Mouse (Mus musculus) large intestine, adult 2 months (tissue): ENCODE measurements around the gene Osm. TPM values are rescaled to one million over a fixed set of nuclear protein-coding genes. Genes with fewer than 3 reads are reported as not detected.
A peak's percentile ranks its signal among the peaks of the same experiment; 100 is the strongest.

Source experiments
- DNase-seq: peaks from one replicate; pipeline ENCODE4 v3.0.0-alpha.2; 2012; ENCODE audit warnings: low read depth, low spot score
- WGBS: fragments of 180-500 bp; shearing (Covaris S2); methylation state at CpG from one replicate; pipeline ENCODE4 v1.1.7; 2018; 5-methylcytosine and 5-hydroxymethylcytosine counted together
- polyA plus RNA-seq: library from polyadenylated mRNA; depleted of rRNA; stranded (reverse); fragments of >200 nt; gene quantifications from 2 replicates; pipeline ENCODE4 v1.2.3, GENCODE M21; 2012

Osm gene
- polyA plus RNA-seq, 1 experiment, result 0.60 TPM

DNA sequence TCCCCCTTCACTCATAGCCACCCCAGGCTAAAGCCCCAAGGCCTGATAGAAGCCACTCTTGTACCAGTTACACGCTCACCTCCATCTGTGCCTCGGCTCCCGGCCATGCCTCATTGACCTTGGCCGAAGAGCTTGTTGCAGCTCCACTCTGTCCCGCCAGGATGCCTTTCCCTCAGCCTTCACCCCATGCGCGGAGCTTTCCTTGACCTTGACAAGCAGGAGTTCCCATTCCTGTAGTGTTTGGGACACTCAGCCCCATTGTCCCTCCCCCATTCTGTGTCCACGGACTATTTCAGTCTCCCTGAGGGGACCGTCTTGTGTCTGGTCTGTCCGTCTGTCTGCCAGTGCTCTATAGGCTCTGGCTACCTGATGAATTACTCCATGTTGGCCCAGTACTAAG lies 23.1 kb upstream of the Osm start:
- no peak for DNase-seq
- WGBS, result 89% methylated on average over 10 of the region's 10 CpGs

DNA sequence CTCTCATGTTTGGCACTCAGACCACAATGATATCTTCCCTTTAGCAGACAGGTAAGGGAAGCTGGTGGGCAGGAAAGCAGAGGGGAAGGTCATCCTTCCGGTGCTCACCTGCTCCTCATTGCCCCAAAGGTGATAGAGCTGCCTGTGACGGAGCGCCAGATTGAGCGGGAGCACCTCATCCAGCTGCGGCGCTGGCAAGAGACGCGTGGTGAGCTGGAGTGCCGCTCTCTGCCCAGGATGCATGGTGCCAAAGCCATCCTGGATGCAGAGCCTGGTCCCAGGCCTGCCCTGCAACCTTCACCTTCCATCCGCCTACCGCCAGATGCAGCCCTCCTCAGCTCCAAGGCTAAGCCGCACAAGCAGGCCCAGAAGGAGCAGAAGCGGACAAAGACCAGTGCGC lies 21.6 kb upstream of the Osm start:
- DNase-seq, result no peak
- WGBS, result 95% methylated on average over 14 of the region's 14 CpGs

DNA sequence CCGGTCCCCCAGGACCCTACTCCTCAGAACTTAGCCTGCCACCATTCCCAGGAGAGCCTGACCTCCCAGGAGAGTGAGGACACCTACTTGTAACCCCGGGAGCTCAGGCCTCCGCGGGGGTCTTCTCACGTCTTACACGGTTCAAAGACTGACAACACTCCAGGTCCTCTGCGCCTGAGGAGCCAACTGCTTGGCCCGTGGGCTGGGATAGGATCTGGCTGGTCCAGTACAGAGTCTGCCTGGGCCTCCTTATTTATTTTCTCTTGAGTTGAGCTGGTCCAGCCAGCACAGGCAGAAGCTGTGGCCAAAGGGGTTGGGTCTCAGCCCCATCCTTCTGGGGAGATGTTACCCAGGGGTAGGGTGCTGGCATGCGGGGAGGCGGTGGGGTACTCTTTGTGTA lies 21.2 kb upstream of the Osm start:
- DNase-seq, result no peak
- WGBS, result 86% methylated on average over 10 of the region's 10 CpGs

DNA sequence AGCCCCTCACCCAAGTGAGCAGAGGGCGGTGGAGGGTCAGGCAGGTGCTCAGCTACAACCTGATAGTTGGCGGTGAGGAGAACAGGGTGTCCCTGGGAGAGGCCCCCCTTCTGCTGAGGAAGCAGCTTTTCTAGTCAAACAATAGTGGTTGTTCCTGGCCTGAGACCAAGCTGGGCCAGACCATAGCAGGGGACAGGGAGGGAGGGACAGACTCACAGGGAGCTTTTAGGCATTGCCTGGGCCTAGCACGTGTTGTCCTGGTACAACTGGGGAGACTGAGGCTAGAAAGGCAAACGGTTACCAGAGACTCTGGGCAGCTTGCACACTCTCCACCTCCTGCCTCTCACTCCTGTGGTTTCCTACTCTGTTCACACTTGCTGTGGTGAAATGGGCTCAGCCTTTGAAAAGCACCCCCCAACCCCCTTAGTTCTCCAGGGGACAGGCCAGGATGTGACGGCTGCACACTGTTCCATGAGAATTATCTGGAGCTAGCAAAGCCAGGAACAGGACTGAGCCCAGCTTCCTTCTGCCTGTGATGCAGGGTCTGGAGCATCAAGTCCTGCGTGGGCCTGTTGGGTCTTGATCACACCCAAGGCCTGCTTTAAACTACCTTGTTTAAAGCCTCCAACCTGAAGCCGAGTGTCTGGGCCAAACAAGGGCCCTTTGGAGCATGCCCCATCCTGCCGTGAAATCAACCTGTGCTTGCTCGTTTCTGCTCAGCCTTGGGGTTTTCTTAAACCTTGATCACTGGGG lies 19.8 kb upstream of the Osm start:
- WGBS, result 83% methylated on average over 9 of the region's 9 CpGs
- DNase-seq, result no peak

DNA sequence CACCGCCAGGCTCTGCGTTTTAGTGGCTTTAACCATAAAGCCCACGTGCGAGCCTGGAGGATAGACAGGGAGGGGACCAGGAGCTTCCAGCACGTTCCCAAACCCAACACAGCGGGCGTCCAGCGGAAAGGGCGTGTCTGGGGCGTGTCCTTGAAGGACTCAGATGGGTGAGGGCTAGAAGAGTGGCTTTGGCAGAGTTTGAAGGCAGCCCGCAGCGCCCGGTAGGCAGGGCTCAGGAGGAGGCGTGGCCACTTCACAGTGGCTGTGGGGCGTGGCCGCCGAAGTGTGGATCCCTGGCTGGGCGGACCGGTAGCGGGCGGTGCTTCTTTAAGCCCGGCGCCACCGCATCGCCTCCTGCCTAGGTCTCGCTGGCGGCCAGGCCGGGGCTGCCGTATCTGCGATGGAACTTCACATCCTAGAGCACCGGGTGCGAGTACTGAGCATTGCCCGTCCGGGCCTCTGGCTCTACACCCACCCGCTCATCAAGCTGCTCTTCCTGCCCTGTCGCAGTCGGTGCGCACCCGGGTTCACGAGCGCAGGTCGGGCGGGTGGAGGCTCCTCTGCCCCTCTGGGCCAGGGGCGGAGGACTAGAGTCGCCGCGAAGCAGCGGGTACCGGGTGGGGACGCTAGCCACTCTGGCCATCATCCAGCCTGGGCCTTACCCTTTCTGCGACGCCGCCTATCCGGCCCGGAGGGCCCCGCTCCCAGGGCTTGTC lies 18.1 kb upstream of the Osm start, which contains the start of gene Castor1:
Gene Castor1 (plus strand): TSS at position 312 of the 716 bp plus-strand sequence.
- peak; percentile 74 for DNase-seq

DNA sequence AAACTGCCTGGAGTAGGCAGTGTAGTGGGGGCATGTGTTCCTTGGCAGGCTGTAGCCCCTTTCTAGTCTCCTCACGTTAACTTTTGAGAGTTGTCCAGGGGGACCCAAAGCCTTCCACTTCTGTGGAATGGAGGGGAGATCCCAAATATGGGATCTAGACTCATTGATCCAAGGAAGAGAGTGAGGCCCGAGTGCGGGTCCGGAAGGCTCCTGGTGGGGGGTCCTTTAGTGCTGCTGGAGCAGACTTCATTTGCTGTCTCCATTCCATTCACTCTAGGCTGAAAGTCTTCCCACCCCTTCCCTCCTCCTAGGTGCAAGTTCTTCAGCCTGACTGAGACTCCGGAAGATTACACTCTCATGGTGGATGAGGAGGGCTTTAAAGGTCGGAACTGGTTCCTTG lies 17.6 kb upstream of the Osm start:
- no peak for DNase-seq
- 37% methylated on average over 6 of the region's 6 CpGs for WGBS

More for the DNA sequence above, 18.1 kb upstream of the Osm start, which contains the start of gene Castor1:
- WGBS, result under 1% methylated on average over 56 of the region's 56 CpGs

DNA sequence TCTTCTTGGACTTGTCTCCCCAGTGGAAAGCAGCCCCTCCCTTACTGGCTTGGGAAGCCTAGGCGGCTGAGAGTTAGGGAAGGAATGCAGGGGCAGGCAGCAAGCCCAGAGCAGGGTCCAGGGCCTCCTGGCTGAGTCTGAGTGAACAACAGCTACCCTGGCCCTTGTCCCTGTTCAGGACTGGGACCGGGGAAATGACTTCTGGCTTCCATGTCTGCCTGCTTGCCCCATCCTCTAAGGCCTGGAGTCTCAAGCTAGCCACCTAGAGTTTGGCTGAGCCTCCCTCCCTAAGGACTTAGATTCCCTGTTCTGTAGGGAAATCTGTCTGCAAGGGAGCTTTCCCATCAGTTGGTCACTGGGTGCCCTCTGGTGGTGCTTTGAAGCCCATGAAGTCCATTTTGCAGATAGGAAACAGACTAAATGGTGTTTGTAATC lies 16.9 kb upstream of the Osm start:
- 22% methylated on average over 2 of the region's 2 CpGs for WGBS

DNA sequence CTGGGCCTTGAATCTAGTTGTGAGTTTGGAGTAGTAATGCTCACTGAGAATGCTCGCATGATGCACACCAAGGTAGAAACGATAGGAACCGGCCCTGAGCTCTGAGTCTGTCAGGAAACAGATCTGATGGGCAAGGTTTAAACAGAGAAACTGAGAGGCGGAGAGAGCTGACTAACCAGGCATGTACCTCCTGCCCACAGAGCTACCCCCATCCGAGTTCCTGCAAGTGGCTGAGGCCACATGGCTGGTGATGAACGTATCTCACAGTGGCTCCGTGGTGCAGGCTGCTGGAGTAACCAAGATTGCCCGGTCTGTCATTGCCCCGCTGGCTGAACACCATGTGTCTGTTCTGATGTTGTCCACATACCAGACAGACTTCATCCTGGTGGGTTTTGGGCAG lies 16.3 kb upstream of the Osm start:
- no peak for DNase-seq
- WGBS, result 58% methylated on average over 9 of the region's 9 CpGs

More for the DNA sequence above, 16.9 kb upstream of the Osm start:
- DNase-seq, result peak; percentile 56

DNA sequence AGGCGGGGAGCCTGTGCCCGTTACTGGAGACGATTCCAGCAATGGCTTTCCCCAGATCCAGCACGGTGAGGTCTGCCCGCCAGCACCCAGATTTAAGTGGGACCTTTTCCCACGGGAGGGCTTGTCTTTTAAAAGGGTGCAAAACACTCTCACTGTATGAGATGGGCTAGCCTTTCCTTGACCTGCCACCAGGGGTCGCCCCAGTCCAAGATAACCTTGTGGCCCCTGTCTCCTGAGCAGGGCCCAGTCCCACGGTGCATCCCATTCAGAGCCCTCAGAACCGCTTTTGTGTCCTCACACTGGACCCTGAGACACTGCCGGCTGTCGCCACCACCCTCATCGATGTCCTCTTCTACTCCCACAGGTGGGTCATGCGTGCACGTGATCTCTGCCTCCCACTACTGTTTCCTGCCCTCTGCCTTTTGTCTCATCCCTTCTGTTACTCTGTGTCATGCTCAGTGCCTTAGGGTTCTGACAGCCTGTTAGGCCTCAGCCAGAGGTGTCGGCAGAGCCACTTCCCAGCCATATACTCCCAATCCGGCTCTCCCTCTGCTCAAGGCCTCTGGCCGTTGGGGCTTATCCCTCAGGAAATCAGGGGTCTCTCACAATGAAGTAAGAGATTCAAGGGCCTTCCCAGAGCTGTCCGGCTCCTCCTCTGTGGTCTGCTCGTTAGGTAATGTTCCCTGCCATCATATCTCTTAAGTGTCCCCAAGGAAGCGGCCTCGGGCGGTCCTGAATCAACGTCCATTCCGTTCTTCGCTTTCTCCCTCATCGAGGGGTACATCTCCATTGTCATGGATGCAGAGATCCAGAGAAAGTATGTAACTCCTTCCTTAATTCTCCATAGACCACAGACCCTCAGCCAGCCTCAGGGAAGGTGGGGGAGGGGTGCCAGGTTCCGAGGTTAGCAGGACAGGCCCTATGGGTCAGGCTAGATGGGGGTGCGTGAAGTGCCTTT lies 15.5 kb upstream of the Osm start:
- peak; percentile 42 for DNase-seq
- 60% methylated on average over 28 of the region's 28 CpGs for WGBS

DNA sequence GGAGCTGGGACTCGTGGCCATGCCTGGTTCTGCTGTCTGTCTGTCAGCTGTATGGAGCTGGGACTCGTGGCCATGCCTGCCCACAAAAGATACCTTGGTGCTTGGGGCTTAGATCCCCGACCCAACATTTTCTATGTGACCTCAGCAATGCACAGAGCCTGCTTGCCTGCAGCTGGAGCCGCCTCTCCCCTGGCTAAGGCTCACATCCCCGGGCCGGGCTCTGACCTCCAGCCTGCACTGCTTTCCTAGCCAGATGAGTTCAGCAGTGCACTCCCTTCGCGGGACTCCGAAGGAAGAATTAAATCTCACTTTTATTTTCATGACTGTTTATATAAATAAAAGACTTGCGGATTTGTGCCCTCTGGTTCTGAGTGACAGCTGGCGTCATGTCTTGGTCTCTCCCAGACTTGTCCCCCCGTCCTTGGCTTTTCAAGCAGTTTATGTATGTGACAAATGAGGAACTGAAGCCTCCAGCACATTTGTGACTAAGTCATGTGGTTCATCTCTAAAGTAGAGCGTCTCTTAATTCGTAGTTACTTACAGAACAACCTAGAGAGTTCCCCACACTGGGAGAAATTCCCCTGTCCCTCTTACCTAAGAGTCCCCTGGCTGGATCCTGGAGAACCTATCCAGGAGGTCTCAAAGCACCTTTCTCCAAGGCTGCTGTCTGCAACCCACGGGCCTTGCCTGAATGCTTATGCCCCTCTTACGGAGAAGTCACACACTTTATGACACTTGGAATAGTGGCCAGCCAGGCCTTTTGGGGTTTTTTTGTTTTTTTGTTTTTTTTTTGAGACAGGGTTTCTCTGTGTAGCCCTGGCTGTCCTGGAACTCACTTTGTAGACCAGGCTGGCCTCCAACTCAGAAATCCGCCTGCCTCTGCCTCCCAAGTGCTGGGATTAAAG lies 13.9 kb upstream of the Osm start:
- WGBS, result 73% methylated on average over 17 of the region's 17 CpGs
- no peak for DNase-seq

DNA sequence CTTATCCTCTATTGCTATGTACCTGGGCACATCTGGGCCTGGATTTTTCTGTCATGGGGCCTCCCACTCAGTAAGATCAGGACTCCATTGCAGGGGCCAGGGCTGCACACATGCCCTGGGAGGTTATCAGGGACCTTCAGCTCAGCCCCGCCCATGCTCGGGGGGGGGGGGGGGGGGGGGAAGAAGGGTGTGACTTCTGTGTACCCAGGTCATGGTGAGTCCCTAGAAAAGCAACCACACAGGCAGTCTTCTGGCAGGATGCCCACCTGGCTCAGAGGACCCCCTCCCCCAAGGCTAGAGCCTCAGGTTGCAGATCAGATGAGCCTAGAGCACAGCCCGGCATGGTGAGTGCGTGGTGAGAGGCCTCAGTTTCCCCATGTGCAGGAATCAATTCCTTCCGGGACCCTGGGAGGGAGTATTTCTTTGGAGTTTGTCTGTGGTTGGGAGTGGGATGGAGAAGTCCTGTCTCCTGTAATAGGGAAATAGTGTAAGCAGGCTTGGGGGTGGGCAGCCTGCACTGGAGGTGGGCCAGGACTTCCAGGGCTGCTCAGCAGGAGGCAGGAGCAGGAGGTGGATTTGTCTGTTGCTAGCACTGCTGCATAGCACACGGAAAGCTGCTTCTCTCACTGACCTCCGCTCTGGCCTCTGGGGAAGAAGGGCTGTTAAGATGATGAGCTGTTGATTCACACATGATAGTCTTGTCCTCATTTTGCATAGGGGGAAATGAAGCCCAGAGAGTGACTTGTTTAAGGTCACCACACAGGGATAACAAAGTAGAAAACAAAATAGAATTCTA lies 12.6 kb upstream of the Osm start:
- WGBS, result 46% methylated on average over 7 of the region's 7 CpGs
- DNase-seq, result no peak

DNA sequence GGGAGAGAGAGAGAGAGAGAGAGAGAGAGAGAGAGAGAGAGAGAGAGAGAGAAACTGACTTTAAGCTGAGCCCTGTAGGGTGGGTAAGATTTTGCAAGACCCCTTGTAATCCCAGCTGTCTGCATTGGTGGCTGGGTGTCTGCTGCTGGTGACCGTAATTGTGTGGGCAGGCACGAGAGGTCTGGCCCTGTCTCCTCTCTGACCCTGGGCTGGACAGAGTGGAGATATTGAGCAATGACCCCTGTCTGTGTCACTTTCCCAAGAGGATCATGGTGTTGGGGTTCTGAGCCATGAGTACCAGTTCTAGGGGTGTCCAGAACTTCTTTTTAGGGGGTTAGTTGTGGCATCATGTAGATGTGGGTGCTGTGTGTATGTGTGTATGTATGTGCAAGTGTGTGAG lies 12.0 kb upstream of the Osm start:
- 68% methylated on average over 2 of the region's 2 CpGs for WGBS
- no peak for DNase-seq

DNA sequence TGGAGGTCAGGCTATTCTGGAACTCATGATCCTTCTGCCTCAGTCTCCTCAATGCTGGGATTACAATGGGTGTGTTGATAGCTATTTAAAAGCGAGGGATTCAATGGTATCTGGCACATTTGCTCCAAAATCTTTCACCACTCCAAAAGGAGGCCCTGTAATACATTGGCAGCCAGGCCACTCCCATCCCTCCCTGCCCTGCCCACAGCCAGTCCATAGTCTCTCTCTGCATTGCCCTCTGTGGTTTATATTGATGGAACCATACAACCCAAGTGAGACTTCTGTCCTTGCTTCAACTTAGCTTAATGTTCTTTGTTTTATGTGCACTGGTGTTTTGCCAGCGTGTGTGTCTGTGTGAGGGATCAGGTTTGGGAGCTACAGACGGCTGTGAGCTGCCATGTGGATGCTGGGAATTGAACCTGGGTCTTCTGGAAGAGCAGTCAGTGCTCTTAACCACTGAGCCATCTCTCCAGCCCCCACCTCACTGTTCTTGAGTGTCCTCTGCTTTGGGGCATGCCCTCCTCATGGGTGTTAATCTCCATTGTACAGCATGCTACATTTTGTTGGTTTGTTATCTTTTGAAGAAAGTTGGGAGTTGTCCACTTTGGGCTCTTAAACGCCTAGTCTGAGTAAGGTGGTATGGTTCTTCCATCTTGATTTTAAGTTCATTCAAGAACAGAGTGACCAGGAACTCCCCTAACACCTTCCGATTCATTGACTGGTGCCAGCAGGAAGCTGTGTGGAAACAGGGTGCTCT lies 9.5 kb upstream of the Osm start:
- WGBS, result 76% methylated on average over 5 of the region's 5 CpGs
- DNase-seq, result no peak

DNA sequence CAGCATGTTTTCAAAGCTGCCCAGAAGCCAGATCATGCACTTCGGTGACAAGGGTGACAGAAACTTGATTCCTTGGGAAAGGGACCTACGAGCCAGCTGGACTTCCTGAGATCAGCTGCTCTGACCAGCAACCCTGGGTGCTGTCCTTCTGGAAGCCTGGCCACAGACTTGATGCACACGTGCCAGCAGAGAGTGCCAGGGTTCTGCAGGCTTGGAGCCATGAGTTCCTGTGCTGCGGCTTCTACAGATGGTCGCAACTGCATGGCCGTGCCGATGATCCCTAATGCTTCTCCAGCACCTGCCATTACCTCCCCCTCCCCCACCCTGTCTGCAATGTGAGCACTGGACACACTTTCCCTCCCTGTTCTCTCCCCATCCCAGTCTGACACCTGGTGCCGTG lies 7.8 kb upstream of the Osm start:
- no peak for DNase-seq
- WGBS, result 45% methylated on average over 8 of the region's 8 CpGs

DNA sequence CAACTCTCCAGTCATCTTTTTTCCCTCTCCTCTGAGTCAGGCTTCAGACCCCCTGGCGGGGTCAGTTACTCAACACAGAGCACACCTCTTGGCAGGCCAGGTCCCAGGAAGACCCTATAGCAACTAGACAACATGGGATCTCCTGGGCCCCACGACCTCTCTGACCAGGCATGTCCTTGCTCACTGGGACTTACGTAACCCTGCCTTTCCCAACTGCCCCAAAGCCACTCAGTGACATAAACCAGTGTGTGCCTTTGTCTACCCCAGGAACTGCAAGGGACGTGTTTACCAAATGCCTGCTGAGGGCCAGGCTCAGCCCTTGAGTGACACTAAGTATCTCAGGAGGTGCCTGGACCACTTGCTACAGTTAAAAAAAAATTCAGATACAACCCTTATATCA lies 6.4 kb upstream of the Osm start:
- 80% methylated on average over 4 of the region's 4 CpGs for WGBS
- no peak for DNase-seq

DNA sequence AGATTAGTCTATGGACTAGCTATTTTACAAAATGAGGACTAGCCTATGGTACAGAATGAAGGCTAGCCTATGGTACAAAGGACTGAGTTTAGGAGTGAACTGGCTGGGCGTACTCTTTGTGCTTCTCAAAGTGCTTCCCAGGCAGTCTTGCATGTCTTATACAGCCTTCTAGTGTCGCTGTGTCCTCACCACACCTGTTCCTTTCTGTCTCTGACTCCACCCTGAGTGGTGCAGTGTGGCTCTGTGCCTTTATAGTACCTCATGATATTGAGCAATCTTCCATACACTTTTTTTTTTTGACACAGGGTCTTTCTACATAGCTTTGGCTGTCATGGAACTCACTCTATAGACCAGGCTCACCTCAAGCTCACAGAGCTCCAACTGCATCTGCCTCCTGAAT lies 4.8 kb upstream of the Osm start:
- no peak for DNase-seq
- WGBS, result 49% methylated on average over 2 of the region's 2 CpGs

DNA sequence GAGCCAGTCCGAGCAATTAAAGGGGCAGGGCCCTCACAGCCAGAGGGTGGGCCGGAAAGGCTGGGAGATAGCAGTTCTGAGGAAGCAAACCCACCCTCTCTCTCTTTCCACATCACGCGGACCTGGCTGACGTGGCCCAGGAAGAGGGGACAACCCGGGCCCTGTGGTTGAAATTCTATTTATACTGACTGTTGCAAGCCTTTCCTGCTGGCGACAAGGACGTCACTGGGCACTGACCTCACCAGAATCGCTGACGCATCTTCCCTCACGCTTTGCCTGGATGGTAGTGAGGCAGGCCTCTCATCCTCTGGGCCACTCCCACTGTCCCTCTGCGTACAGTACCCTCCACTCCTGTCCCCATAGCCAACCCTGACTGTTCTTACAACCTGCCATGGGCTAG lies 3.6 kb upstream of the Osm start:
- no peak for DNase-seq
- WGBS, result 70% methylated on average over 12 of the region's 12 CpGs
